Mouse (Mus musculus) Patski (cell line): Measurements from ENCODE around the gene Samm50. TPM values are rescaled to one million over a fixed set of nuclear protein-coding genes. Genes with fewer than 3 reads are reported as not detected.

Source experiments
- ATAC-seq: fragments of 100-300 bp; one replicate; pipeline ENCODE4 v1.8.0; 2021
- CTCF ChIA-PET: fragments of 350-600 bp; sonication (Branson Sonifier 250); formaldehyde crosslinking; loops from one replicate; lab custom pipeline; 2022; ENCODE audit warnings: inconsistent platforms; lab: Charles Lee
- POLR2A ChIA-PET: fragments of 350-600 bp; sonication (Branson Sonifier 250); formaldehyde crosslinking; loops from one replicate; lab custom pipeline; 2022; ENCODE audit warnings: antibody characterized with exemption, inconsistent platforms; lab: Charles Lee
- DNase-seq: peaks from one replicate; pipeline ENCODE4 v3.0.0-alpha.2; 2011; ENCODE audit warnings: low read depth, low spot score
- H3K27me3 ChIP-seq: fragments of 371-371 bp; one replicate; pipeline ENCODE4 v1.5.1; 2021
- CTCF ChIP-seq: fragments of 100-300 bp; IDR thresholded peaks from one replicate; pipeline ENCODE4 v1.5.1; 2021
- in situ Hi-C: fragments of 300-500 bp; cut with MboI; formaldehyde crosslinking; loops from 3 replicates; pipeline ENCODE4 v1.11.1; 2018; ENCODE audit warnings: low pct_unique_long_range_greater_than_20kb, mixed read lengths
- polyA plus RNA-seq: library from polyadenylated mRNA; unstranded; gene quantifications from one replicate; pipeline ENCODE4 v1.2.3, GENCODE M21; 2021

Samm50 gene
- polyA plus RNA-seq, 1 experiment from 2014 or later: 151 TPM

DNA sequence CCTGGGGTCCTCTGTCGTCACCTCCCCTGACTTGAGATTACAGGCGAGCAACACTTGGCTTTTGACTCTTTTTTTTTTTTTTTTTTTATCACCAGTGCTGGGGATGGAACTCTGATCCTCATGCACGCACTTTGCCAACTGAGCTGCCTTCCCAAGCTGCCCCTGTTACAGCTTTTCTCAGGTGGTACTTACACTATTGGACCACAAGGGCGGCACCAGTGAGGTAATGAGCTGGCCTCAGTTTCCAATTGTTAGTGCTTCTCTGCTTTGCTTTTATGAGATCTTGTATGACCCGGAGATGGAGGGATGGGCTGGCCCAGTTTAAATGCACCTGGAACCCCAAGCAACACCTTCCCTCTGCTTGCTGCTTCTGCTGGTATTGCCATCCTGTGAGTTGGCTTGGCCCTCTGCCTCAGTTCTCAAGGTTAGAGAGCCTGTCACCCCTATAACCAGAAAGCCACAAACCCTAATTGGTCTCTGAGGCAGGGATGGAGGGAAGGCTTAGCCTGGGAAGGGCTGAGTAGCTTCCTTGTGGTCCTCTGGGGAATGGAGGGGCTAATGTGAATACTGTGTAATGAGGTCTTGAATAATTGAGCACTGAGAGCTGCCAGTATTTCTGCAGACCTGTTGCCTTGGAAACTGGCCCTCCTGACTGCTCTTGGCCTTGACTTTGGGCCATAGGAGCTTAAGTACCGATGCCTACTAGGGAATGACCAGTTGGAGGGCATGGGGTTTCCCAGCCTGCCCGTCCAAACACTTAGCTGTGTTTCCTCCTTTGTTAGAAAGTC lies 42.9 kb downstream of the Samm50 start:
- CTCF ChIA-PET: interaction anchor here (0.9 to 2.7 kb wide), 3 partner anchors 12 to 22 kb away, joined by 3 to 8 read pairs (median 7); no protein-coding TSS in a partner anchor
- DNase-seq (no peak), ATAC-seq (peak; percentile 29)
- no peaks in the 10 kb centered on the region for H3K27me3 ChIP-seq
- POLR2A ChIA-PET: no interaction called here
- TF ChIP-seq CTCF: no peak
- in situ Hi-C loops: no loop called here

GRCm38 (mm10) chr15:84235646-84236045 lies 43.6 kb downstream of the Samm50 start:
- no peak for TF ChIP-seq CTCF
- ATAC-seq (peak; percentile 64), DNase-seq (no peak)
- in situ Hi-C loops: no loop called here
- H3K27me3 ChIP-seq: no peaks in the 10 kb centered on the region
- ChIA-PET CTCF (interaction anchor here (1.4 to 2.7 kb wide), 3 partner anchors 9 to 23 kb away, joined by 4 to 8 read pairs (median 7); no protein-coding TSS in a partner anchor), POLR2A (no interaction called here)

DNA sequence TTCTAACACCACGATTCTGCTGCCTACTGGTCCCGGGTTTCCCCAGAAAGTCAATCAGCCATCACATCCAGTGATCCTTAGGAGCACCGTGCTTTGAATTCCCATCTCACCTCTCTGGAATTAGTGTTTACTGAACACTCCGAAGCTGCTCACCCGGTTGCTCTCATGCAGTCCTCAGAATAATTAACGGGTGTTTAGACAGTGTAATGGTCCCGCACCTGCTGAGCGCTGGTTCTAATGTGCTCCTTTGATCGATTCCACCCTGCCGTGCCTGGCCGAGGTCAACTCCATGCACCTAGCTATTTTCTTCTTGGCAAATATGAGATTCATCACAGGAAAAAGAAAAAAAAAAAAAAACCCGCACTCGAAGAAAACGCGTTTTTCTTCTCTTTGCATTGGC lies 46.5 kb downstream of the Samm50 start:
- no peak for DNase-seq
- ATAC-seq: no peak
- ChIA-PET CTCF (interaction anchor here (1.0 to 1.4 kb wide), 2 partner anchors 15 to 26 kb away, joined by 3 to 5 read pairs; no protein-coding TSS in a partner anchor), POLR2A (interaction anchor here (0.7 kb wide), 1 partner anchor 9 kb away, joined by 4 read pairs; no protein-coding TSS in a partner anchor)
- no peaks in the 10 kb centered on the region for H3K27me3 ChIP-seq
- TF ChIP-seq CTCF: no peak
- in situ Hi-C loops: no loop called here

- TF ChIP-seq CTCF: no peak
- H3K27me3 ChIP-seq: no peaks in the 10 kb centered on the region
- POLR2A ChIA-PET: interaction anchor here (0.7 kb wide), 1 partner anchor 10 kb away, joined by 4 read pairs; no protein-coding TSS in a partner anchor
- DNase-seq (no peak), ATAC-seq (no peak)
- CTCF ChIA-PET: interaction anchor here (1.3 to 1.4 kb wide), 2 partner anchors 16 to 26 kb away, joined by 3 to 5 read pairs; no protein-coding TSS in a partner anchor
- in situ Hi-C loops: no loop called here
Observed at GRCm38 (mm10) chr15:84238991-84239401, 47.0 kb downstream of the Samm50 start.

DNA sequence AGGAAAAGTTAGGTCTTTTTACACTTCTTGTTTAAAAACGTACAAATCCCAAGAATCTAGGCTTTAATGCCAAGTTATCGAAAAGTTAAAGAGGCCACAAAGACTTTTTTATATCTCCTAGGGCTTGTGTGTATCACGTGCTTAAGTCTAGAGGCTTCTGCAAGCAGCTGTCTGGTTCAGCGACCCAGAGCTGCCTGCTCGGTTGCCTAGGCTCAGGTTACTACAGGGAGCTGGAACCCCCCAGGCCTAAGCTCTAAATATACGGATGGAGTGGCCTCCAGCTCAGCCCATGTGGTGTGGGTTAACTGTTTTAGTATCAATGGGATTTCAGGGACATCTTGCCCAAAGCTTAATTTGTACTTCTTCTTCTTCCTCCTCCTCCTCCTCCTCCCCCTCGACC lies 49.5 kb downstream of the Samm50 start:
- DNase-seq (no peak), ATAC-seq (no peak)
- ChIA-PET CTCF (no interaction called here), POLR2A (no interaction called here)
- H3K27me3 ChIP-seq: no peaks in the 10 kb centered on the region
- TF ChIP-seq CTCF: no peak
- in situ Hi-C loops: no loop called here

DNA sequence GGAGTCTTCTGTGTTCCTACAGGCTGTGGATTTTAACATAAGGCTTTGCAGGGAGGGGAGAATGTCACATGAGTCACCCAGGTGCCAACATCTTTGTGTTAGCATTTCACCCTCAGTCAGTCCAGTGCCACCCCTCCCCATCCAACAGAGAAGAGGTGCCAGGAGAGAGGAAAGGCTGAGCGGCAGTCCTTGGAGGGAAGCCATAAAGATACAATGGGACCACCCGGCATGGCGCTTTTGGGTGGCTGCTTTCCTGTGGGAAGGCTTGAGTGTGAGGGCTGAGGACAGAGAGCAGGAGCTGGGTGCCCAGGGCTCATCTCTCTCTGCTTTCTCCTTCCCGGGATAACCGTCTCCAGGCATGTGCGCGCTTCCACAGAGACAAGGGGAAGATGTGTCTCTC lies 53.1 kb downstream of the Samm50 start:
- DNase-seq (no peak), ATAC-seq (no peak)
- ChIA-PET POLR2A (no interaction called here), CTCF (no interaction called here)
- in situ Hi-C loops: no loop called here
- no peak for TF ChIP-seq CTCF
- no peaks in the 10 kb centered on the region for H3K27me3 ChIP-seq

DNA sequence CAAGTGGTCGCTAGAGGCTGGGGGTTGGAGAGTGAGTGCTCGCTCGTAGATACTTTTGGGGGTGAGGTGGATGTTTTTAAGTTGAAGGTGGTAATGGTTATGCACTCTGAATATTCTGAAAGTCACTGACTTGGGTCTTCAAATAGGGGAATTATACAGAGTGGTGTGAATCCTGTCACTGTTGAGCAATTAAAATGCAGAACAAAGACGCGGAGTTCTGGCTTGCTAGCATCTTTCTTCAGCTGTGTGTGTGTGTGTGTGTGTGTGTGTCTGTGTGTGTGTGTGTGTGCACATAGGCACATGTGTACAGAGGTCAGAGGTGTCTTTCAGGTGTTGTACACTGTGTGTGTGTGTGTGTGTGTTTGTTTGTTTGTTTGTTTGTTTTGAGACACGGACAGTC lies 54.2 kb downstream of the Samm50 start:
- POLR2A ChIA-PET: no interaction called here
- DNase-seq: no peak

DNA sequence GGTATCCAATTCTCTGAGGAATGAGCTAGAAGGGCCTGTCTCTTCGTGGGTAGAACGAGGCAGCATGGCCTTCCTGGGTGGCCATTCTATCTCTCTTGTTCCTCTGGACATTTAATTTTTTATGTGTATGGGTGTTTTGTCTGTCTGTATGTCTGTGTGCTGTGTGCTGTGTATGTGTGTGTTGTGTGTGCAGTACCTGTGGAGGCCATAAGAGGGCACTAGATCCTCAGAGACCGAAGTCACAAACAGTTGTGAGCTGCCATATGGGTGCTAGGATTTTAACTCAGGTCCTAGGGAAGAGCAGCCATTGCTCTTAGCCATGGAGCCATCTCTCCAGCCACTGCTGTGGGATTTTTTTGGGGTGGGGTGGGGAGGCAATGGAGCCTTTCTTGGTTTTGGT lies 55.3 kb downstream of the Samm50 start:
- ChIA-PET CTCF (interaction anchor here (1.0 to 1.2 kb wide), 2 partner anchors 11 to 34 kb away, joined by 3 read pairs; no protein-coding TSS in a partner anchor), POLR2A (no interaction called here)
- DNase-seq: no peak
- ATAC-seq: no peak
- no peak for TF ChIP-seq CTCF
- H3K27me3 ChIP-seq: no peaks in the 10 kb centered on the region
- in situ Hi-C loops: no loop called here

More for the DNA sequence above, 54.2 kb downstream of the Samm50 start:
- no peak for TF ChIP-seq CTCF
- CTCF ChIA-PET: no interaction called here
- H3K27me3 ChIP-seq: no peaks in the 10 kb centered on the region
- in situ Hi-C loops: no loop called here
- no peak for ATAC-seq

DNA sequence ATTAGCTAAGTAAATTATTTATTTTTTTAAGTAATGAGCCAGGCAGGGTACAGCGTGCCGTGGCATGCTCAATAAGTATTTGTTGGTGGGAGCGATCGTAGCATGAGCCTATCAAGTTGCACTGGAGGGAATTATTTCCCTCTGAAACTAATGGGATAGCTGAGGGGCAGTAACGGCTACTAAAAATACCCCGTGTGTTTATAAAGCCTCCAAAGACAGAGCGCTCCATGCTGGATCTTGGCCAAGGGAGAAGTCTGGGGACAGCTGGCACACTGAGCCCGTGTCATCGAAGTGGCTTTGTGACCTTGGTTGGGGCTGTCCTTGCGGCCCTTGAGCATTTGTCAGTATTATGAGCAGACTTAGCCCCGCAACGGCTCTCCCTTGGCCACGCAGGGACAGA lies 59.2 kb downstream of the Samm50 start:
- in situ Hi-C loops: no loop called here
- ATAC-seq: no peak
- POLR2A ChIA-PET: no interaction called here
- CTCF ChIA-PET: no interaction called here
- TF ChIP-seq CTCF: no peak
- no peak for DNase-seq
- no peaks in the 10 kb centered on the region for H3K27me3 ChIP-seq

DNA sequence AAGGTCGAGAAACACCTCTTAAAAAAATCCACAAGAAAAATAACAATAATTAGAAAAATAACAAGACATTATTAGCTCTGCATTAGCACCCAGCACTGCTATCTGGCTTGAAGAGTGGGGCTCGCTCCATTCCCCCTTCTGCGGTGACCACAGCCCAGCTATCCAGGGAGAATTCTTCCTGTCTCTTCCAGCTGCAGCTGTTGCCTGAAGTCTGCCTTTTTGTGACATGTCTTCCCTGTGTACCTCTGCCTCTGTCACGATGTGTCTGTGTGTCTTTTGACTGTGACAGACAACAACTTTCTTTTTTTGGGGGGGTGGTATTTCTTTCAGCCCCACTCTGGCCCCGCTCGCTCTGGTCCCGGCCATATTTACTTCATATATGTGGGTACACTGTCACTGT lies 60.6 kb downstream of the Samm50 start:
- in situ Hi-C loops: no loop called here
- no peak for TF ChIP-seq CTCF

DNA sequence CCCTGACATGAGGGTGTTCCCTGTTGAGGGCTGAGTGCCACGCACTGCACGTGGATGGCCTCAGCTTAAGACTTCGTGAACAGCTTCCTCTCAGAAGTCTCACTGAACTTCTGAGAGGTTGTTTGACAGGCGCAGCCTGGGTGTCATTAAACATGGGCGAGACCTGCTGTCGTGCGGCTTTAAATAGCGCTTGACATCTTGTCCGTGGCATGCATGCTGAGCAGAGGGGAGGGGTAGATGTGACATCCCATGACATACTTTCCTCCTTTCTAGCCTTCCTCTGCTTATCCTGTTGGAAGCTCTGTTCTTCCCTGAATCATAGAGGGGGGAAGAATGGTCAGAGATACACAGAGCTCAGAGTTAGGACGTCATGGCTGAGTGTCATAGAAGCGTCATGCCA lies 61.7 kb downstream of the Samm50 start:
- DNase-seq (no peak), ATAC-seq (no peak)
- CTCF ChIA-PET: no interaction called here
- TF ChIP-seq CTCF: no peak
- POLR2A ChIA-PET: no interaction called here
- in situ Hi-C loops: no loop called here
- peaks cover 6% of the 10 kb centered on the region for H3K27me3 ChIP-seq

More for the DNA sequence above, 60.6 kb downstream of the Samm50 start:
- DNase-seq (no peak), ATAC-seq (no peak)
- ChIA-PET POLR2A (no interaction called here), CTCF (no interaction called here)
- no peaks in the 10 kb centered on the region for H3K27me3 ChIP-seq
